Mouse (Mus musculus) kidney, adult 2 months (tissue): ENCODE measurements at regions not wholly inside any gene's neighbourhood (a gene's known extent, or its start where the extent isn't known, plus 50 kb on each side); places are given as distances from the start of the nearest gene placed in this dataset.

Source experiments
- CTCF ChIP-seq: fragments of 200-500 bp; conservative IDR thresholded peaks from 2 replicates; pipeline ENCODE4 v1.5.1; 2011; ENCODE audit warnings: low read depth, mild to moderate bottlenecking, control low read depth, low read length, moderate library complexity, mixed read lengths; ENCODE audit not compliant: insufficient read depth, insufficient read length
- POLR2A ChIP-seq: fragments of 200-500 bp; IDR thresholded peaks from one replicate; pipeline ENCODE4 v1.6.1; 2011; ENCODE audit warnings: low read depth, low read length, control low read depth

DNA sequence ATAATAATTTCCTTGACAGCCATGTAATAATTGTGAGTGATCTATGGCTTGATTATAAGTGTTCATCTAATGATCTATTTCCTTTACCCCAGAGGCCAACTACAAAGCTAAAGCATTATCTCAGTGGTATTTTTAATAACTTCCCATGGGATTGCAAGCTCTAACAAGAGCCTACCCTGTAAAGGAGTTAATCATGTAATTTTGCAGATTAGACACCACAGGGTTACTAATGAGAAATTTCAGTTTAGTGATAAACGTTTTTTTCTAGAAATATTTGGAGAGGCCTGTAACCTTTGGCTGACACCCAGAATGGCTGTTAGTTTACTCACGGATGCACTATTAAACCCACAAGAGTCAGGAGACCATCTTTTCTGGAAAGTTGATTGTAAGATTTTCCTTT, 190.2 kb upstream of the Tcf21 start:
- TF ChIP-seq CTCF (no peak), POLR2A (no peak)
